Mouse (Mus musculus) liver, embryonic 14.5 days (tissue): ENCODE measurements at regions not wholly inside any gene's neighbourhood (a gene's known extent, or its start where the extent isn't known, plus 50 kb on each side); places are given as distances from the start of the nearest gene placed in this dataset.

Experiments
- CTCF ChIP-seq: IDR thresholded peaks from 2 replicates; pipeline ENCODE4 v1.5.1; 2016; ENCODE audit warnings: antibody characterized with exemption, low read depth, control low read depth
- EP300 ChIP-seq: IDR thresholded peaks from 2 replicates; pipeline ENCODE4 v1.6.1; 2016; ENCODE audit warnings: antibody characterized with exemption, low read depth

DNA sequence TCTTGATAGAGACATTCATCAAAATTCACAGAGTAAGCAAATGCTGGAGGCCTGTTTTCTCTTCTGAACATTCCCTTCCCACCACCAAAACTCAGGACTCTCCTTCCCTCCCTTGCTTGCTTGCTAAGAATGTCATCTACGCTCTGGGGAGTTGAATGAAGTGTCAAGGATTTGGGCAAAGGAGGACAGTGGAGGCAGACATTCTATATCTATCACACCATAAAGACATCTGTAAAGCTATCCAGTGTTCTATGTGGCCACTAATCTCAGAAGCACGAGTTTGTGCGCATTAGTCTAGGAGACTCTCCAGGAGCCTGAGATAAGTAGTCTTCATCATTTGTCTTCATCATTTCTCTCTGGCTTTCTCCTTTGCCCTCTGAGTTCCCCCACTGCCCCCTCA is 94.1 kb upstream of the Dapk1 start:
- TF ChIP-seq CTCF (no peak), EP300 (no peak)
